16 mouse cellular contexts compared by ENCODE assay signal in genomic region chr16:33014921-33015320, GRCm38 (mm10). TPM values are rescaled to one million over a fixed set of nuclear protein-coding genes. Genes with fewer than 3 reads are reported as not detected.
DNase-seq lines count a peak whose midpoint lies in the region; ATAC-seq and TF ChIP-seq lines count a peak whose summit lies in the region.
"Had no signal": no experiment of that assay in that cellular context is flagged by ENCODE, and none has a peak within 500 bp of the region (broad histone marks: within the 10 kb centered on the region; RNA-seq: fewer than 3 reads in every experiment).

No protein-coding gene starts in this region.

- H3K9me3 ChIP-seq in intestine, embryonic 15.5 days = no peaks in the 10 kb centered on the region
- H3K9me3 ChIP-seq in intestine, postnatal 0 days (ENCODE audit: control insufficient read depth) = no peaks in the 10 kb centered on the region
- H3K9me3 ChIP-seq in lung, embryonic 16.5 days (ENCODE audit: control insufficient read depth, low read length) = no peaks in the 10 kb centered on the region
- no peaks in the 10 kb centered on the region for H3K9me3 ChIP-seq in midbrain, embryonic 16.5 days (replicated peaks; ENCODE audit: control insufficient read depth, low read length, poor library complexity, severe bottlenecking)
- no peaks in the 10 kb centered on the region for H3K9me3 ChIP-seq in forebrain, embryonic 12.5 days
- H3K9me3 ChIP-seq in midbrain, postnatal 0 days (ENCODE audit: low read length) = no peaks in the 10 kb centered on the region
- H3K9me3 ChIP-seq: forebrain, embryonic 13.5 days; hindbrain, embryonic 15.5 days; liver, embryonic 15.5 days; midbrain, embryonic 15.5 days had no signal

- H3K4me2 ChIP-seq in intestine, embryonic 15.5 days (replicated peaks) = no peak overlapping the region
- no peak overlapping the region for H3K4me2 ChIP-seq in intestine, postnatal 0 days (replicated peaks; ENCODE audit: low read depth)
- no peak overlapping the region for H3K4me2 ChIP-seq in lung, embryonic 16.5 days (ENCODE audit: low read depth, low read length)
- H3K4me2 ChIP-seq in midbrain, embryonic 16.5 days (ENCODE audit: low read length) = no peak overlapping the region
- H3K4me2 ChIP-seq in forebrain, embryonic 12.5 days = no peak overlapping the region
- H3K4me2 ChIP-seq in midbrain, postnatal 0 days (ENCODE audit: low read depth, low read length, poor library complexity, severe bottlenecking) = no peak overlapping the region
- H3K4me2 ChIP-seq: forebrain, embryonic 13.5 days; hindbrain, embryonic 15.5 days; liver, embryonic 15.5 days; midbrain, embryonic 15.5 days had no signal

- TF ChIP-seq CTCF in intestine, postnatal 0 days (IDR thresholded peaks at IDR 0.05; ENCODE audit: low read depth) = no peak
- no peak for TF ChIP-seq CTCF in midbrain, postnatal 0 days (IDR thresholded peaks at IDR 0.05)

- no peak overlapping the region for H3K9ac ChIP-seq in intestine, embryonic 15.5 days
- no peak overlapping the region for H3K9ac ChIP-seq in intestine, postnatal 0 days (ENCODE audit: low read depth, low read length)
- no peak overlapping the region for H3K9ac ChIP-seq in lung, embryonic 16.5 days (ENCODE audit: low read length)
- no peak overlapping the region for H3K9ac ChIP-seq in midbrain, embryonic 16.5 days (ENCODE audit: low read depth, low read length)
- H3K9ac ChIP-seq in forebrain, embryonic 12.5 days = no peak overlapping the region
- no peak overlapping the region for H3K9ac ChIP-seq in midbrain, postnatal 0 days (replicated peaks; ENCODE audit: low read length, poor library complexity, severe bottlenecking)
- H3K9ac ChIP-seq: forebrain, embryonic 13.5 days; hindbrain, embryonic 15.5 days; liver, embryonic 15.5 days; midbrain, embryonic 15.5 days had no signal

- peaks cover 24% of the 10 kb centered on the region for H3K36me3 ChIP-seq in intestine, embryonic 15.5 days
- H3K36me3 ChIP-seq in intestine, postnatal 0 days (ENCODE audit: control insufficient read depth, insufficient read depth) = peaks cover 44% of the 10 kb centered on the region
- peaks cover 10% of the 10 kb centered on the region for H3K36me3 ChIP-seq in lung, embryonic 16.5 days (ENCODE audit: control insufficient read depth, insufficient read depth, low read length)
- H3K36me3 ChIP-seq in midbrain, embryonic 16.5 days (ENCODE audit: control insufficient read depth, insufficient read depth, low read length) = peaks cover 14% of the 10 kb centered on the region; the same call in 1 of the 2 replicates
- H3K36me3 ChIP-seq in forebrain, embryonic 12.5 days (replicated peaks) = peaks cover 40% of the 10 kb centered on the region
- peaks cover 29% of the 10 kb centered on the region for H3K36me3 ChIP-seq in midbrain, postnatal 0 days (ENCODE audit: insufficient read depth, low read length)

- peak overlapping the region; percentile 7; the same call in 1 of the 2 replicates for H3K27ac ChIP-seq in intestine, embryonic 15.5 days
- no peak overlapping the region for H3K27ac ChIP-seq in intestine, postnatal 0 days (ENCODE audit: low read depth, low read length)
- H3K27ac ChIP-seq in lung, embryonic 16.5 days (ENCODE audit: low read length) = peak overlapping the region; percentile 28
- H3K27ac ChIP-seq in midbrain, embryonic 16.5 days (ENCODE audit: low read length) = no peak overlapping the region
- no peak overlapping the region for H3K27ac ChIP-seq in forebrain, embryonic 12.5 days
- no peak overlapping the region for H3K27ac ChIP-seq in midbrain, postnatal 0 days (ENCODE audit: low read depth, low read length)
- H3K27ac ChIP-seq: forebrain, embryonic 13.5 days; hindbrain, embryonic 15.5 days; left cerebral cortex, adult 2 months; liver, embryonic 15.5 days; midbrain, embryonic 15.5 days had no signal

- 100% methylated on average over 1 of the region's 1 CpGs for WGBS in intestine, embryonic 15.5 days
- 88% methylated on average over 1 of the region's 1 CpGs for WGBS in intestine, postnatal 0 days
- WGBS in lung, embryonic 16.5 days = 89% methylated on average over 1 of the region's 1 CpGs
- WGBS in midbrain, embryonic 16.5 days = 89% methylated on average over 1 of the region's 1 CpGs
- WGBS in forebrain, embryonic 12.5 days = 89% methylated on average over 1 of the region's 1 CpGs
- 96% methylated on average over 1 of the region's 1 CpGs for WGBS in midbrain, postnatal 0 days

- H3K4me1 ChIP-seq in intestine, embryonic 15.5 days (replicated peaks) = peaks cover 8% of the 10 kb centered on the region; the same call in 1 of the 2 replicates
- no peaks in the 10 kb centered on the region for H3K4me1 ChIP-seq in intestine, postnatal 0 days (replicated peaks; ENCODE audit: control insufficient read depth, insufficient read depth, low read length)
- peaks cover 15% of the 10 kb centered on the region for H3K4me1 ChIP-seq in lung, embryonic 16.5 days (replicated peaks; ENCODE audit: control insufficient read depth, insufficient read depth, low read length)
- no peaks in the 10 kb centered on the region for H3K4me1 ChIP-seq in midbrain, embryonic 16.5 days (ENCODE audit: control insufficient read depth, insufficient read depth, low read length)
- no peaks in the 10 kb centered on the region for H3K4me1 ChIP-seq in forebrain, embryonic 12.5 days
- H3K4me1 ChIP-seq in midbrain, postnatal 0 days (ENCODE audit: insufficient read depth, low read length) = no peaks in the 10 kb centered on the region
- H3K4me1 ChIP-seq: forebrain, embryonic 13.5 days; hindbrain, embryonic 15.5 days; liver, embryonic 15.5 days; midbrain, embryonic 15.5 days had no signal

- no peaks in the 10 kb centered on the region for H3K27me3 ChIP-seq in intestine, embryonic 15.5 days (replicated peaks)
- no peaks in the 10 kb centered on the region for H3K27me3 ChIP-seq in intestine, postnatal 0 days (replicated peaks; ENCODE audit: control insufficient read depth, insufficient read depth, low read length)
- no peaks in the 10 kb centered on the region for H3K27me3 ChIP-seq in lung, embryonic 16.5 days (ENCODE audit: control insufficient read depth, insufficient read depth, low read depth, low read length)
- no peaks in the 10 kb centered on the region for H3K27me3 ChIP-seq in midbrain, embryonic 16.5 days (ENCODE audit: control insufficient read depth, insufficient read depth, low read depth, low read length)
- H3K27me3 ChIP-seq in forebrain, embryonic 12.5 days = no peaks in the 10 kb centered on the region
- H3K27me3 ChIP-seq in midbrain, postnatal 0 days (ENCODE audit: insufficient read depth, low read length) = no peaks in the 10 kb centered on the region
- H3K27me3 ChIP-seq: forebrain, embryonic 13.5 days; hindbrain, embryonic 15.5 days; liver, embryonic 15.5 days; midbrain, embryonic 15.5 days had no signal

- 0 out of 2 replicates have a peak, but pooled peaks have one; percentile 15 for ATAC-seq in intestine, embryonic 15.5 days
- no peak for ATAC-seq in intestine, postnatal 0 days
- peak; percentile 49 for ATAC-seq in lung, embryonic 16.5 days (ENCODE audit: low read depth)
- no peak for ATAC-seq in midbrain, embryonic 16.5 days
- ATAC-seq in forebrain, embryonic 12.5 days (ENCODE audit: low FRiP score) = no peak
- ATAC-seq in midbrain, postnatal 0 days (ENCODE audit: low FRiP score) = no peak
- ATAC-seq: forebrain, embryonic 13.5 days; midbrain, embryonic 15.5 days had no signal

- H3K4me3 ChIP-seq in intestine, embryonic 15.5 days (replicated peaks) = no peak overlapping the region
- no peak overlapping the region for H3K4me3 ChIP-seq in intestine, postnatal 0 days (ENCODE audit: low read depth, low read length)
- H3K4me3 ChIP-seq in lung, embryonic 16.5 days (ENCODE audit: low read length) = no peak overlapping the region
- no peak overlapping the region for H3K4me3 ChIP-seq in midbrain, embryonic 16.5 days (ENCODE audit: low read depth, low read length)
- no peak overlapping the region for H3K4me3 ChIP-seq in forebrain, embryonic 12.5 days (replicated peaks)
- no peak overlapping the region for H3K4me3 ChIP-seq in midbrain, postnatal 0 days (ENCODE audit: low read depth, low read length)
- H3K4me3 ChIP-seq: forebrain, embryonic 13.5 days; hindbrain, embryonic 15.5 days; left cerebral cortex, adult 2 months; liver, embryonic 15.5 days; midbrain, embryonic 15.5 days had no signal

- DNase-seq in lung, postnatal 25 days (ENCODE audit: low spot score) = no peak
- peak; percentile 75 to 78 for DNase-seq in cerebellum, postnatal 25 days
- DNase-seq in midbrain, postnatal 0 days (ENCODE audit: low spot score) = no peak
- DNase-seq: B cell, adult 2 months; embryo, embryonic 11 days; thymus, adult 18-20 months had no signal

RNA-seq across cellular contexts. Expression of gene Iqcg, which starts 41.1 kb away (rescaled TPM):
- 1.7 and 1.9 TPM in 2 replicates for polyA plus RNA-seq in intestine, embryonic 15.5 days (2015; fragmentation: Nextera tagmentation; extraction: Ambion mirVana)
- 2.1 and 2.4 TPM in 2 replicates for polyA plus RNA-seq in intestine, postnatal 0 days (2015; fragmentation: Nextera tagmentation; extraction: Ambion mirVana)
- 6.4 and 7.2 TPM in 2 replicates for polyA plus RNA-seq in lung, embryonic 16.5 days (2015; fragmentation: Nextera tagmentation; extraction: Ambion mirVana)
- polyA plus RNA-seq in midbrain, embryonic 16.5 days (2015; fragmentation: Nextera tagmentation; extraction: Ambion mirVana) = 7.6 and 7.8 TPM in 2 replicates
- polyA plus RNA-seq in forebrain, embryonic 12.5 days (2016; fragmentation: Nextera tagmentation; extraction: Ambion mirVana) = 4.3 and 4.5 TPM in 2 replicates
- total RNA-seq in midbrain, postnatal 0 days (2014; rRNA removed) = 2.5 and 8.3 TPM in 2 replicates
- 4.7 and 5.1 TPM in 2 replicates for polyA plus RNA-seq in midbrain, postnatal 0 days (2015; fragmentation: Nextera tagmentation; extraction: Ambion mirVana)

RNA-seq across cellular contexts. Expression of gene Rpl35a, which starts 41.3 kb away (rescaled TPM):
- 1,031 and 1,044 TPM in 2 replicates for polyA plus RNA-seq in intestine, embryonic 15.5 days (2015; fragmentation: Nextera tagmentation; extraction: Ambion mirVana)
- polyA plus RNA-seq in intestine, postnatal 0 days (2015; fragmentation: Nextera tagmentation; extraction: Ambion mirVana) = 613 and 645 TPM in 2 replicates
- 895 and 1,004 TPM in 2 replicates for polyA plus RNA-seq in lung, embryonic 16.5 days (2015; fragmentation: Nextera tagmentation; extraction: Ambion mirVana)
- 387 and 410 TPM in 2 replicates for polyA plus RNA-seq in midbrain, embryonic 16.5 days (2015; fragmentation: Nextera tagmentation; extraction: Ambion mirVana)
- 730 and 741 TPM in 2 replicates for polyA plus RNA-seq in forebrain, embryonic 12.5 days (2016; fragmentation: Nextera tagmentation; extraction: Ambion mirVana)
- total RNA-seq in midbrain, postnatal 0 days (2014; rRNA removed) = 675 and 710 TPM in 2 replicates
- polyA plus RNA-seq in midbrain, postnatal 0 days (2015; fragmentation: Nextera tagmentation; extraction: Ambion mirVana) = 425 and 447 TPM in 2 replicates

RNA-seq across cellular contexts. Expression of gene Lmln, which starts 47.4 kb away (rescaled TPM):
- 2.0 and 3.4 TPM in 2 replicates for polyA plus RNA-seq in intestine, embryonic 15.5 days (2015; fragmentation: Nextera tagmentation; extraction: Ambion mirVana)
- polyA plus RNA-seq in intestine, postnatal 0 days (2015; fragmentation: Nextera tagmentation; extraction: Ambion mirVana) = 0.72 and 0.99 TPM in 2 replicates
- 2.7 and 4.0 TPM in 2 replicates for polyA plus RNA-seq in lung, embryonic 16.5 days (2015; fragmentation: Nextera tagmentation; extraction: Ambion mirVana)
- 3.1 and 4.3 TPM in 2 replicates for polyA plus RNA-seq in midbrain, embryonic 16.5 days (2015; fragmentation: Nextera tagmentation; extraction: Ambion mirVana)
- polyA plus RNA-seq in forebrain, embryonic 12.5 days (2016; fragmentation: Nextera tagmentation; extraction: Ambion mirVana) = 3.1 and 4.4 TPM in 2 replicates
- total RNA-seq in midbrain, postnatal 0 days (2014; rRNA removed) = 7.6 and 19.0 TPM in 2 replicates
- polyA plus RNA-seq in midbrain, postnatal 0 days (2015; fragmentation: Nextera tagmentation; extraction: Ambion mirVana) = 1.4 and 2.4 TPM in 2 replicates

Comparison
In these comparisons a context has a peak if more than half of its experiments do, and no peak if none do; other contexts are left out.
1. ATAC-seq: peak in intestine, embryonic 15.5 days (single experiment) and lung, embryonic 16.5 days (single experiment); none in intestine, postnatal 0 days (single experiment), midbrain, embryonic 16.5 days (single experiment), forebrain, embryonic 12.5 days (single experiment) and midbrain, postnatal 0 days (single experiment).
2. H3K27ac ChIP-seq: peak in intestine, embryonic 15.5 days (single experiment) and lung, embryonic 16.5 days (single experiment); none in intestine, postnatal 0 days (single experiment), midbrain, embryonic 16.5 days (single experiment), forebrain, embryonic 12.5 days (single experiment) and midbrain, postnatal 0 days (single experiment).
3. DNase-seq: peak in cerebellum, postnatal 25 days (2 of 2); none in lung, postnatal 25 days (single experiment) and midbrain, postnatal 0 days (single experiment).